Mouse (Mus musculus) ES-CJ7 (cell line): ENCODE results near the gene Pramef17.
"Not testable (repeated sequence)": the region's sequence is repeated elsewhere in the genome, so short reads cannot be mapped to it uniquely, and the experiment has no call there.

Source experiments
- DNase-seq: peaks from one replicate; pipeline ENCODE4 v3.0.0; 2011; ENCODE audit warnings: low read depth, low spot score

Pramef17 gene

GRCm38 (mm10) chr4:143994269-143994668 lies at the start of gene Pramef17:
Gene Pramef17, minus strand, starts transcription at chr4:143994369.
- not testable (repeated sequence) for DNase-seq

DNA sequence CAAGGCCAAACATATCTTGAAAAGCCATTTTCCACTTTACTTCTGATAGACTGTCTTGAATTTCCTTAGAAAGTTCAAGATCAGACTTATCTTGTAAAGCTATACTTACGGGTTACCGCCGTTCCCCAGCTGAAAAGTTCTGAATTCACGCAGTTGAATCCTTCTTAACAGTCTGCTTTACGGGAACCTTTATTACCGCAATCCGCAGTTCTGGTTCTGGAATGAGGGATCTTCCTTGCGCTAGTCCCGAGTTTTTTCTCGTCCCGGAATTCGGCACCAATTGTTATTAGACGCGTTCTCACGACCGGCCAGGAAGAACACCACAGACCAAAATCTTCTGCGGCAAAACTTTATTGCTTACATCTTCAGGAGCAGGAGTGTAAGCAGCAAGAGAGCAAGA lies 6.0 kb downstream of the Pramef17 start:
- not testable (repeated sequence) for DNase-seq

GRCm38 (mm10) chr4:143987475-143987941 lies 6.7 kb downstream of the Pramef17 start:
- not testable (repeated sequence) for DNase-seq

GRCm38 (mm10) chr4:143985733-143986132 lies 8.4 kb downstream of the Pramef17 start:
- DNase-seq = not testable (repeated sequence)

DNA sequence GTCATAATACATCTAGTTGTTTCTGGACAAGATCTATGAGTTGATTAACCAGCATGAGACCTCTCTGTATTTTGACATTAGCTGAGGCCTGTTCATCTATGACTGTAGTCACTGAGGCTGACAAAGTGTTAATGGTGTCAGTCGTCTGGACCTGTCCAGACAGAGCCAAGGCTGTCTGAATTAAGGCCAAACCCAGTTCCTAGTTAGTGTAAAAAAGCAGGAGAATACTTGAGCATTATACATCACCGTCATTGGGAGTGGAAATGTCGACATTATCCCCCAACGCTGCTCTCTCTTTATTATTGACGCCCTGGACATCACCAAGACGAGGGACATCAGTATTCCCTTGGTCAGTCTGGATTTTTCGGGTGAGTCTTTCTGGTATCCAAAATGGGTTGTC lies 9.0 kb downstream of the Pramef17 start:
- DNase-seq = not testable (repeated sequence)

- DNase-seq = peak; percentile 75
Observed at GRCm38 (mm10) chr4:143983446-143983845, 10.7 kb downstream of the Pramef17 start.

- not testable (repeated sequence) for DNase-seq
Observed at GRCm38 (mm10) chr4:143966850-143967249, 27.3 kb downstream of the Pramef17 start, which contains the start of gene Gm13101. Gene Gm13101, minus strand, starts transcription at chr4:143966950.

DNA sequence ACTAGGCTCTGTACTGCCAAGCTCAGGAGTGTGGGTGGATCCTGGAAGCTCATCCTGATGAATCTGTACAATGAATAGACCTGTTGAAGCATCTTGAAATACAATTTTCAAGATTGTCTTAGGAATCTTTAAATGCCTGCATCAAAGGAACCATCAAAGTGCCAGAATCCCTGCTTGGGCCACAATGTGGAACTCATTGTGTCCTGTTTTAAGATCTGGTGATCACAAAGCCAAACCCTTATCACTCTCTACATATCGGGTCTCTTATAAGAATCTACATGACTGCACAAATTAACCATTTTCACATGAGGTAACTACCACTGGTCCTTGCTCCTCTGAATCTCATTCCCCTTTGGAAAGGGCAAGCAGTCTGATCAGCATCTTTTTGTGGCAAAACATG lies 43.3 kb downstream of the Pramef17 start, which contains the start of gene Pramef25:
Gene Pramef25 (minus strand): TSS at position 101 of the 400 bp plus-strand sequence.
- not testable (repeated sequence) for DNase-seq
